Mouse (Mus musculus) intestine, embryonic 16.5 days (tissue): ENCODE data around the gene Gdf11. TPM values are rescaled to one million over a fixed set of nuclear protein-coding genes. Genes with fewer than 3 reads are reported as not detected.

Experiments used
- ATAC-seq: fragments of 200-750 bp; cut with Nextera tagmentation; 2 replicates; pipeline ENCODE4 v1.8.0; 2017; ENCODE audit warnings: moderate TSS enrichment, moderate library complexity
- H3K27ac ChIP-seq: fragments of 300-500 bp; sonication (generic); 2 replicates; pipeline ENCODE4 v1.5.1; 2014; ENCODE audit warnings: mild to moderate bottlenecking, low read length
- H3K27me3 ChIP-seq: fragments of 300-500 bp; sonication (generic); replicated peaks from 2 replicates; pipeline ENCODE4 v1.6.1; 2014; ENCODE audit warnings: low read length, control low read depth, mixed read lengths; ENCODE audit not compliant: control insufficient read depth, insufficient read depth
- H3K36me3 ChIP-seq: fragments of 300-500 bp; sonication (generic); 2 replicates; pipeline ENCODE4 v1.6.1; 2014; ENCODE audit warnings: low read length, control low read depth; ENCODE audit not compliant: control insufficient read depth, insufficient read depth
- H3K4me1 ChIP-seq: fragments of 300-500 bp; sonication (generic); 2 replicates; pipeline ENCODE4 v1.6.1; 2014; ENCODE audit warnings: low read length, control low read depth, mixed read lengths; ENCODE audit not compliant: control insufficient read depth, insufficient read depth
- H3K4me2 ChIP-seq: fragments of 300-500 bp; sonication (generic); 2 replicates; pipeline ENCODE4 v1.6.1; 2014; ENCODE audit warnings: low read depth, low read length, control low read depth
- H3K4me3 ChIP-seq: fragments of 300-500 bp; sonication (generic); 2 replicates; pipeline ENCODE4 v1.5.1; 2014; ENCODE audit warnings: mild to moderate bottlenecking, low read length
- H3K9ac ChIP-seq: fragments of 300-500 bp; sonication (generic); 2 replicates; pipeline ENCODE4 v1.6.1; 2014; ENCODE audit warnings: low read depth, low read length
- H3K9me3 ChIP-seq: fragments of 300-500 bp; sonication (generic); 2 replicates; pipeline ENCODE4 v1.6.1; 2016; ENCODE audit warnings: low read length, control low read depth; ENCODE audit not compliant: control insufficient read depth
- WGBS: fragments of 180-500 bp; shearing (Covaris S2); extraction: QIAGEN DNeasy Blood & Tissue Kit; methylation state at CpG from one replicate; pipeline ENCODE4 v1.1.7; 2014; 5-methylcytosine and 5-hydroxymethylcytosine counted together
- polyA plus RNA-seq: library from polyadenylated mRNA; unstranded; fragments of >200 nt; fragmentation: Nextera tagmentation; extraction: Ambion mirVana; gene quantifications from 2 replicates; pipeline ENCODE4 v1.2.1, GENCODE M21; 2015

The Gdf11 gene
- polyA plus RNA-seq, 1 experiment from 2014 or later = 2.2 TPM

- H3K4me2 ChIP-seq = peak within 1 kb of the TSS; percentile 56
- WGBS = under 1% methylated on average over 24 of the region's 26 CpGs
- peaks cover 43% of the 10 kb centered on the region for H3K27me3 ChIP-seq
- H3K4me1 ChIP-seq = peaks cover 6% of the 10 kb centered on the region
- H3K4me3 ChIP-seq = peak within 1 kb of the TSS; percentile 50
- peak within 1 kb of the TSS; percentile 57 for H3K9ac ChIP-seq
- no peaks in the 10 kb centered on the region for H3K36me3 ChIP-seq
- no peaks in the 10 kb centered on the region for H3K9me3 ChIP-seq
- peak; percentile 83 for ATAC-seq
- no peak within 1 kb of the TSS for H3K27ac ChIP-seq
Measured at GRCm38 (mm10) chr10:128933574-128933973, 42.1 kb upstream of the Gdf11 start, which contains the start of gene Itga7. Itga7 (plus strand) TSS chr10:128933818.

- no peaks in the 10 kb centered on the region for H3K36me3 ChIP-seq
- 58% methylated on average over 2 of the region's 2 CpGs for WGBS
Measured at GRCm38 (mm10) chr10:128931441-128931840, 39.9 kb upstream of the Gdf11 start.

GRCm38 (mm10) chr10:128929638-128930378 lies 38.3 kb upstream of the Gdf11 start:
- no peak for ATAC-seq
- Histone ChIP-seq H3K9ac (no peak overlapping the region), H3K4me3 (no peak overlapping the region), H3K4me2 (no peak overlapping the region), H3K9me3 (no peaks in the 10 kb centered on the region), H3K27me3 (peaks cover 29% of the 10 kb centered on the region), H3K27ac (no peak overlapping the region), H3K4me1 (peaks cover 6% of the 10 kb centered on the region), H3K36me3 (no peaks in the 10 kb centered on the region)
- WGBS = 63% methylated on average over 7 of the region's 7 CpGs

More at GRCm38 (mm10) chr10:128931441-128931840, 39.9 kb upstream of the Gdf11 start:
- Histone ChIP-seq H3K4me2 (no peak overlapping the region), H3K4me1 (peaks cover 6% of the 10 kb centered on the region), H3K9ac (no peak overlapping the region), H3K27me3 (peaks cover 43% of the 10 kb centered on the region), H3K4me3 (no peak overlapping the region), H3K27ac (no peak overlapping the region), H3K9me3 (no peaks in the 10 kb centered on the region)
- no peak for ATAC-seq

GRCm38 (mm10) chr10:128928356-128928755 lies 36.8 kb upstream of the Gdf11 start:
- WGBS = 32% methylated on average over 4 of the region's 4 CpGs
- no peak overlapping the region for H3K9ac ChIP-seq
- H3K4me3 ChIP-seq = no peak overlapping the region
- peaks cover 8% of the 10 kb centered on the region; the same call in 1 of the 2 replicates for H3K4me1 ChIP-seq
- peaks cover 16% of the 10 kb centered on the region for H3K27me3 ChIP-seq
- H3K4me2 ChIP-seq = no peak overlapping the region
- no peak overlapping the region for H3K27ac ChIP-seq
- H3K9me3 ChIP-seq = no peaks in the 10 kb centered on the region
- H3K36me3 ChIP-seq = no peaks in the 10 kb centered on the region
- no peak for ATAC-seq

- WGBS = 54% methylated on average over 9 of the region's 9 CpGs
Measured at GRCm38 (mm10) chr10:128923935-128924334, 32.4 kb upstream of the Gdf11 start, which contains the start of gene Bloc1s1. Bloc1s1 (minus strand) TSS chr10:128924035.

GRCm38 (mm10) chr10:128923013-128923691 lies 31.6 kb upstream of the Gdf11 start:
- under 1% methylated on average over 42 of the region's 42 CpGs for WGBS
- Histone ChIP-seq H3K27ac (peak overlapping the region; percentile 98), H3K36me3 (no peaks in the 10 kb centered on the region), H3K4me2 (peak overlapping the region; percentile 93), H3K4me3 (peak overlapping the region; percentile 92), H3K4me1 (peaks cover 43% of the 10 kb centered on the region), H3K9me3 (no peaks in the 10 kb centered on the region), H3K27me3 (no peaks in the 10 kb centered on the region), H3K9ac (peak overlapping the region; percentile 92)
- peak; percentile 95 for ATAC-seq

More at GRCm38 (mm10) chr10:128923935-128924334, 32.4 kb upstream of the Gdf11 start, which contains the start of gene Bloc1s1:
- H3K36me3 ChIP-seq = no peaks in the 10 kb centered on the region
- H3K4me2 ChIP-seq = peak within 1 kb of the TSS; percentile 93
- ATAC-seq = no peak
- peak within 1 kb of the TSS; percentile 98 for H3K27ac ChIP-seq
- no peaks in the 10 kb centered on the region for H3K27me3 ChIP-seq
- no peaks in the 10 kb centered on the region for H3K9me3 ChIP-seq
- H3K4me1 ChIP-seq = peaks cover 37% of the 10 kb centered on the region
- peak within 1 kb of the TSS; percentile 92 for H3K9ac ChIP-seq
- peak within 1 kb of the TSS; percentile 92 for H3K4me3 ChIP-seq

GRCm38 (mm10) chr10:128922822-128923012 lies 31.2 kb upstream of the Gdf11 start, which contains the start of gene Rdh5:
Rdh5 (minus strand) TSS chr10:128922888.
- 17% methylated on average over 1 of the region's 1 CpGs for WGBS
- no peaks in the 10 kb centered on the region for H3K27me3 ChIP-seq
- H3K4me1 ChIP-seq = peaks cover 43% of the 10 kb centered on the region
- no peaks in the 10 kb centered on the region for H3K9me3 ChIP-seq
- peak within 1 kb of the TSS; percentile 92 for H3K4me3 ChIP-seq
- peak within 1 kb of the TSS; percentile 93 for H3K4me2 ChIP-seq
- ATAC-seq = no peak
- 0 out of 2 replicates have a peak, but pooled peaks cover 3% of the 10 kb centered on the region for H3K36me3 ChIP-seq
- peak within 1 kb of the TSS; percentile 92 for H3K9ac ChIP-seq
- H3K27ac ChIP-seq = peak within 1 kb of the TSS; percentile 98

- Histone ChIP-seq H3K36me3 (0 out of 2 replicates have a peak, but pooled peaks cover 8% of the 10 kb centered on the region), H3K4me3 (peak overlapping the region; percentile 92), H3K4me2 (peak overlapping the region; percentile 93), H3K9me3 (no peaks in the 10 kb centered on the region), H3K9ac (peak overlapping the region; percentile 92), H3K27ac (peak overlapping the region; percentile 1; the same call in 1 of the 2 replicates), H3K27me3 (no peaks in the 10 kb centered on the region), H3K4me1 (peaks cover 43% of the 10 kb centered on the region)
- WGBS = 67% methylated on average over 16 of the region's 16 CpGs
- no peak for ATAC-seq
Measured at GRCm38 (mm10) chr10:128921883-128922821, 30.6 kb upstream of the Gdf11 start.
